In genomic region chr8:125678854-125679648, GRCm38 (mm10) we compare ENCODE assay signal across 16 mouse cellular contexts. TPM values are rescaled to one million over a fixed set of nuclear protein-coding genes. Genes with fewer than 3 reads are reported as not detected.
DNase-seq lines count a peak whose midpoint lies in the region; ATAC-seq lines count a peak whose summit lies in the region.
"Had no signal": no experiment of that assay in that cellular context is flagged by ENCODE, and none has a peak within 500 bp of the region (broad histone marks: within the 10 kb centered on the region; RNA-seq: fewer than 3 reads in every experiment).

No protein-coding gene starts in this region.

- H3K4me3 ChIP-seq in forebrain, embryonic 11.5 days (ENCODE audit: low read depth, low read length) = no peak overlapping the region
- no peak overlapping the region for H3K4me3 ChIP-seq in forebrain, embryonic 15.5 days
- no peak overlapping the region for H3K4me3 ChIP-seq in neural tube, embryonic 13.5 days
- no peak overlapping the region for H3K4me3 ChIP-seq in stomach, embryonic 15.5 days (replicated peaks)
- H3K4me3 ChIP-seq: intestine, embryonic 15.5 days; megakaryocyte, embryonic 14.5 days had no signal

- no peak overlapping the region for H3K9ac ChIP-seq in forebrain, embryonic 11.5 days (ENCODE audit: low read length)
- H3K9ac ChIP-seq in forebrain, embryonic 15.5 days (replicated peaks) = no peak overlapping the region
- no peak overlapping the region for H3K9ac ChIP-seq in neural tube, embryonic 13.5 days
- H3K9ac ChIP-seq in stomach, embryonic 15.5 days = no peak overlapping the region
- H3K9ac ChIP-seq: intestine, embryonic 15.5 days; lung, embryonic 14.5 days had no signal

- H3K27me3 ChIP-seq in forebrain, embryonic 11.5 days (ENCODE audit: control insufficient read depth, insufficient read depth, low read length) = no peaks in the 10 kb centered on the region
- no peaks in the 10 kb centered on the region for H3K27me3 ChIP-seq in forebrain, embryonic 15.5 days
- H3K27me3 ChIP-seq in neural tube, embryonic 13.5 days = no peaks in the 10 kb centered on the region
- H3K27me3 ChIP-seq in stomach, embryonic 15.5 days (replicated peaks) = no peaks in the 10 kb centered on the region
- H3K27me3 ChIP-seq: intestine, embryonic 15.5 days had no signal

- H3K36me3 ChIP-seq in forebrain, embryonic 11.5 days (ENCODE audit: control insufficient read depth, insufficient read depth, low read length) = no peaks in the 10 kb centered on the region
- no peaks in the 10 kb centered on the region for H3K36me3 ChIP-seq in forebrain, embryonic 15.5 days
- H3K36me3 ChIP-seq in neural tube, embryonic 13.5 days = no peaks in the 10 kb centered on the region
- H3K36me3 ChIP-seq in stomach, embryonic 15.5 days = no peaks in the 10 kb centered on the region
- H3K36me3 ChIP-seq: intestine, embryonic 15.5 days had no signal

- no peak overlapping the region for H3K4me2 ChIP-seq in forebrain, embryonic 11.5 days (ENCODE audit: low read depth, low read length, severe bottlenecking)
- H3K4me2 ChIP-seq in forebrain, embryonic 15.5 days (replicated peaks) = no peak overlapping the region
- H3K4me2 ChIP-seq in neural tube, embryonic 13.5 days = no peak overlapping the region
- H3K4me2 ChIP-seq in stomach, embryonic 15.5 days = no peak overlapping the region
- H3K4me2 ChIP-seq: intestine, embryonic 15.5 days; lung, embryonic 14.5 days had no signal

- H3K4me1 ChIP-seq in forebrain, embryonic 11.5 days (replicated peaks; ENCODE audit: control insufficient read depth, insufficient read depth, low read length) = no peaks in the 10 kb centered on the region
- H3K4me1 ChIP-seq in forebrain, embryonic 15.5 days = peaks cover 10% of the 10 kb centered on the region; the same call in 1 of the 2 replicates
- peaks cover 4% of the 10 kb centered on the region; the same call in 1 of the 2 replicates for H3K4me1 ChIP-seq in neural tube, embryonic 13.5 days (replicated peaks)
- H3K4me1 ChIP-seq in stomach, embryonic 15.5 days = no peaks in the 10 kb centered on the region
- H3K4me1 ChIP-seq: intestine, embryonic 15.5 days; megakaryocyte, embryonic 14.5 days had no signal

- no peaks in the 10 kb centered on the region for H3K9me3 ChIP-seq in forebrain, embryonic 11.5 days (ENCODE audit: control insufficient read depth, low read length)
- H3K9me3 ChIP-seq in forebrain, embryonic 15.5 days = no peaks in the 10 kb centered on the region
- no peaks in the 10 kb centered on the region for H3K9me3 ChIP-seq in neural tube, embryonic 13.5 days
- no peaks in the 10 kb centered on the region for H3K9me3 ChIP-seq in stomach, embryonic 15.5 days
- H3K9me3 ChIP-seq: intestine, embryonic 15.5 days had no signal

- DNase-seq in forebrain, embryonic 11.5 days (ENCODE audit: low spot score) = peak; percentile 44
- DNase-seq in neural tube, embryonic 10.5 days (ENCODE audit: extremely low spot score, low spot score) = no peak
- peak; percentile 38 for DNase-seq in kidney, adult 9 months
- no peak for DNase-seq in spleen, postnatal 36 days (ENCODE audit: low spot score in 2 of 2)
- DNase-seq: heart, adult 18-20 months; layer of hippocampus, adult 9-11 months; liver; lung, embryonic 14.5 days; right cerebral cortex, postnatal 25 days; thymus, postnatal 14 days had no signal

- ATAC-seq in forebrain, embryonic 11.5 days (replicated peaks; ENCODE audit: low FRiP score) = no peak
- ATAC-seq in forebrain, embryonic 15.5 days (replicated peaks) = no peak
- no peak; the same call in 1 of the 2 replicates for ATAC-seq in neural tube, embryonic 13.5 days (ENCODE audit: low read depth)
- ATAC-seq in stomach, embryonic 15.5 days (ENCODE audit: insufficient read depth, low FRiP score, low read depth) = no peak
- ATAC-seq: activated CD4-positive, CD25-positive, alpha-beta regulatory T cell, adult 4 months; intestine, embryonic 15.5 days had no signal

- WGBS in forebrain, embryonic 11.5 days = 80% methylated on average over 8 of the region's 8 CpGs
- WGBS in forebrain, embryonic 15.5 days = 77% methylated on average over 8 of the region's 8 CpGs
- WGBS in neural tube, embryonic 13.5 days = 71% methylated on average over 8 of the region's 8 CpGs
- WGBS in stomach, embryonic 15.5 days = 70% methylated on average over 8 of the region's 8 CpGs

- no peak overlapping the region for H3K27ac ChIP-seq in forebrain, embryonic 11.5 days (ENCODE audit: low read depth, low read length)
- H3K27ac ChIP-seq in forebrain, embryonic 15.5 days (replicated peaks) = no peak overlapping the region
- H3K27ac ChIP-seq in neural tube, embryonic 13.5 days (replicated peaks) = peak overlapping the region; percentile 28; the same call in 1 of the 2 replicates
- H3K27ac ChIP-seq in stomach, embryonic 15.5 days = peak overlapping the region; percentile 11; the same call in 1 of the 2 replicates
- H3K27ac ChIP-seq: intestine, embryonic 15.5 days had no signal

RNA-seq across cellular contexts. Expression of gene Map10, which starts 9.4 kb away (rescaled TPM):
- polyA plus RNA-seq in forebrain, embryonic 11.5 days (2014; fragmentation: Nextera tagmentation; extraction: Ambion mirVana) = 8.5 and 9.8 TPM in 2 replicates
- 10.3 and 11.5 TPM in 2 replicates for polyA plus RNA-seq in forebrain, embryonic 15.5 days (2015; fragmentation: Nextera tagmentation; extraction: Ambion mirVana)
- 7.0 and 8.5 TPM in 2 replicates for polyA plus RNA-seq in neural tube, embryonic 13.5 days (2015; fragmentation: Nextera tagmentation; extraction: Ambion mirVana)
- 5.4 and 5.7 TPM in 2 replicates for polyA plus RNA-seq in stomach, embryonic 15.5 days (2015; fragmentation: Nextera tagmentation; extraction: Ambion mirVana)

RNA-seq across cellular contexts. Expression of gene Ntpcr, which starts 50.7 kb away (rescaled TPM):
- polyA plus RNA-seq in forebrain, embryonic 11.5 days (2014; fragmentation: Nextera tagmentation; extraction: Ambion mirVana) = 16.4 and 16.5 TPM in 2 replicates
- polyA plus RNA-seq in forebrain, embryonic 15.5 days (2015; fragmentation: Nextera tagmentation; extraction: Ambion mirVana) = 26.5 and 28.0 TPM in 2 replicates
- 24.7 and 32.9 TPM in 2 replicates for polyA plus RNA-seq in neural tube, embryonic 13.5 days (2015; fragmentation: Nextera tagmentation; extraction: Ambion mirVana)
- 27.9 and 29.7 TPM in 2 replicates for polyA plus RNA-seq in stomach, embryonic 15.5 days (2015; fragmentation: Nextera tagmentation; extraction: Ambion mirVana)

Comparison
In these comparisons a context has a peak if more than half of its experiments do, and no peak if none do; other contexts are left out.
1. DNase-seq: peak in forebrain, embryonic 11.5 days (single experiment) and kidney, adult 9 months (single experiment); none in neural tube, embryonic 10.5 days (single experiment) and spleen, postnatal 36 days (0 of 2).
2. H3K27ac ChIP-seq: peak in neural tube, embryonic 13.5 days (single experiment) and stomach, embryonic 15.5 days (single experiment); none in forebrain, embryonic 11.5 days (single experiment) and forebrain, embryonic 15.5 days (single experiment).